Mouse (Mus musculus) heart, embryonic 12.5 days (tissue): ENCODE measurements around the gene Acpp. TPM values are rescaled to one million over a fixed set of nuclear protein-coding genes. Genes with fewer than 3 reads are reported as not detected.

Source experiments
- ATAC-seq: fragments of 200-750 bp; cut with Nextera tagmentation; 2 replicates; pipeline ENCODE4 v1.8.0; 2017; ENCODE audit warnings: moderate TSS enrichment, moderate library complexity; ENCODE audit not compliant: insufficient number of reproducible peaks, low FRiP score
- H3K27ac ChIP-seq: fragments of 300-500 bp; sonication (generic); 2 replicates; pipeline ENCODE4 v1.5.1; 2016; ENCODE audit warnings: mild to moderate bottlenecking, moderate library complexity; ENCODE audit not compliant: poor library complexity, severe bottlenecking
- H3K27me3 ChIP-seq: fragments of 300-500 bp; sonication (generic); replicated peaks from 2 replicates; pipeline ENCODE4 v1.6.1; 2016; ENCODE audit warnings: mild to moderate bottlenecking, moderate library complexity
- H3K36me3 ChIP-seq: fragments of 300-500 bp; sonication (generic); 2 replicates; pipeline ENCODE4 v1.6.1; 2016; ENCODE audit warnings: mild to moderate bottlenecking, moderate library complexity
- H3K4me1 ChIP-seq: fragments of 300-500 bp; sonication (generic); replicated peaks from 2 replicates; pipeline ENCODE4 v1.6.1; 2016; ENCODE audit warnings: mild to moderate bottlenecking
- H3K4me2 ChIP-seq: fragments of 300-500 bp; sonication (generic); 2 replicates; pipeline ENCODE4 v1.6.1; 2016; ENCODE audit warnings: mild to moderate bottlenecking, moderate library complexity
- H3K4me3 ChIP-seq: fragments of 300-500 bp; sonication (generic); 2 replicates; pipeline ENCODE4 v1.5.1; 2016; ENCODE audit warnings: mild to moderate bottlenecking
- H3K9ac ChIP-seq: fragments of 300-500 bp; sonication (generic); 2 replicates; pipeline ENCODE4 v1.6.1; 2016; ENCODE audit warnings: mild to moderate bottlenecking, moderate library complexity
- H3K9me3 ChIP-seq: fragments of 300-500 bp; sonication (generic); replicated peaks from 2 replicates; pipeline ENCODE4 v1.6.1; 2016; ENCODE audit warnings: mild to moderate bottlenecking, moderate library complexity
- WGBS: fragments of 180-500 bp; shearing (Covaris S2); methylation state at CpG from one replicate; pipeline ENCODE4 v1.1.7; 2016; 5-methylcytosine and 5-hydroxymethylcytosine counted together
- polyA plus RNA-seq: library from polyadenylated mRNA; unstranded; fragments of >200 nt; fragmentation: Nextera tagmentation; extraction: Ambion mirVana; gene quantifications from 2 replicates; pipeline ENCODE4 v1.2.1, GENCODE M21; 2016

Gene Acpp
- polyA plus RNA-seq, 1 experiment from 2014 or later: not detected

- no peak for ATAC-seq
- Histone ChIP-seq H3K9ac (no peak overlapping the region), H3K36me3 (no peaks in the 10 kb centered on the region)
Measured at GRCm38 (mm10) chr9:104344136-104344535, 6.6 kb upstream of the Acpp start.

GRCm38 (mm10) chr9:104339483-104339882, 1.9 kb upstream of the Acpp start:
- no peak overlapping the region for H3K4me2 ChIP-seq
- H3K36me3 ChIP-seq: no peaks in the 10 kb centered on the region
- H3K9me3 ChIP-seq: no peaks in the 10 kb centered on the region
- H3K4me1 ChIP-seq: peaks cover 8% of the 10 kb centered on the region; the same call in 1 of the 2 replicates
- no peaks in the 10 kb centered on the region for H3K27me3 ChIP-seq
- WGBS: 84% methylated on average over 5 of the region's 5 CpGs
- no peak overlapping the region for H3K9ac ChIP-seq
- H3K27ac ChIP-seq: no peak overlapping the region
- ATAC-seq: no peak
- no peak overlapping the region for H3K4me3 ChIP-seq

More at GRCm38 (mm10) chr9:104344136-104344535, 6.6 kb upstream of the Acpp start:
- no peak overlapping the region for H3K27ac ChIP-seq
- H3K27me3 ChIP-seq: no peaks in the 10 kb centered on the region
- no peaks in the 10 kb centered on the region for H3K4me1 ChIP-seq
- no peaks in the 10 kb centered on the region for H3K9me3 ChIP-seq
- H3K4me3 ChIP-seq: no peak overlapping the region
- 80% methylated on average over 5 of the region's 5 CpGs for WGBS
- no peak overlapping the region for H3K4me2 ChIP-seq

GRCm38 (mm10) chr9:104338489-104339427, 1.2 kb upstream of the Acpp start:
- H3K4me2 ChIP-seq: no peak overlapping the region
- no peak overlapping the region for H3K9ac ChIP-seq
- H3K27ac ChIP-seq: no peak overlapping the region
- no peaks in the 10 kb centered on the region for H3K36me3 ChIP-seq
- no peaks in the 10 kb centered on the region for H3K27me3 ChIP-seq
- H3K4me1 ChIP-seq: peaks cover 8% of the 10 kb centered on the region; the same call in 1 of the 2 replicates
- no peak overlapping the region for H3K4me3 ChIP-seq
- WGBS: 85% methylated on average over 18 of the region's 18 CpGs
- no peak for ATAC-seq
- no peaks in the 10 kb centered on the region for H3K9me3 ChIP-seq

- Histone ChIP-seq H3K4me1 (no peaks in the 10 kb centered on the region), H3K9me3 (no peaks in the 10 kb centered on the region), H3K9ac (no peak overlapping the region), H3K4me3 (no peak overlapping the region), H3K4me2 (no peak overlapping the region), H3K27ac (no peak overlapping the region), H3K36me3 (no peaks in the 10 kb centered on the region), H3K27me3 (no peaks in the 10 kb centered on the region)
- ATAC-seq: no peak
- WGBS: 81% methylated on average over 5 of the region's 5 CpGs
Measured at GRCm38 (mm10) chr9:104331301-104331700, 6.2 kb downstream of the Acpp start.

- 67% methylated on average over 4 of the region's 4 CpGs for WGBS
- Histone ChIP-seq H3K27ac (no peak overlapping the region), H3K9ac (no peak overlapping the region), H3K4me3 (no peak overlapping the region), H3K27me3 (no peaks in the 10 kb centered on the region), H3K9me3 (no peaks in the 10 kb centered on the region), H3K4me1 (no peaks in the 10 kb centered on the region), H3K36me3 (no peaks in the 10 kb centered on the region), H3K4me2 (no peak overlapping the region)
- ATAC-seq: no peak
Measured at GRCm38 (mm10) chr9:104328655-104329054, 8.9 kb downstream of the Acpp start.

- 67% methylated on average over 7 of the region's 7 CpGs for WGBS
- no peak overlapping the region for H3K27ac ChIP-seq
- no peaks in the 10 kb centered on the region for H3K9me3 ChIP-seq
- H3K9ac ChIP-seq: no peak overlapping the region
- H3K4me3 ChIP-seq: no peak overlapping the region
- ATAC-seq: no peak
- no peaks in the 10 kb centered on the region for H3K4me1 ChIP-seq
- no peak overlapping the region for H3K4me2 ChIP-seq
- no peaks in the 10 kb centered on the region for H3K36me3 ChIP-seq
- H3K27me3 ChIP-seq: no peaks in the 10 kb centered on the region
Measured at GRCm38 (mm10) chr9:104321519-104321918, 16.0 kb downstream of the Acpp start.

GRCm38 (mm10) chr9:104316351-104316750, 21.2 kb downstream of the Acpp start:
- Histone ChIP-seq H3K4me3 (no peak overlapping the region), H3K9me3 (no peaks in the 10 kb centered on the region), H3K9ac (no peak overlapping the region), H3K27me3 (no peaks in the 10 kb centered on the region; the same call in 1 of the 2 replicates), H3K36me3 (no peaks in the 10 kb centered on the region), H3K27ac (no peak overlapping the region), H3K4me2 (no peak overlapping the region), H3K4me1 (no peaks in the 10 kb centered on the region)
- 84% methylated on average over 11 of the region's 11 CpGs for WGBS
- ATAC-seq: no peak

- H3K9me3 ChIP-seq: no peaks in the 10 kb centered on the region
- ATAC-seq: no peak
- no peak overlapping the region for H3K4me2 ChIP-seq
- no peak overlapping the region for H3K27ac ChIP-seq
- 8% methylated on average over 10 of the region's 10 CpGs for WGBS
- no peaks in the 10 kb centered on the region; the same call in 1 of the 2 replicates for H3K27me3 ChIP-seq
- H3K4me1 ChIP-seq: no peaks in the 10 kb centered on the region
- H3K4me3 ChIP-seq: no peak overlapping the region
- no peak overlapping the region for H3K9ac ChIP-seq
- H3K36me3 ChIP-seq: no peaks in the 10 kb centered on the region
Measured at GRCm38 (mm10) chr9:104315499-104315898, 22.0 kb downstream of the Acpp start.

GRCm38 (mm10) chr9:104306734-104307133, 30.8 kb downstream of the Acpp start:
- H3K27ac ChIP-seq: no peak overlapping the region
- H3K4me1 ChIP-seq: 0 out of 2 replicates have a peak, but pooled peaks cover 3% of the 10 kb centered on the region
- no peaks in the 10 kb centered on the region; the same call in 1 of the 2 replicates for H3K9me3 ChIP-seq
- ATAC-seq: no peak
- H3K27me3 ChIP-seq: peaks cover 3% of the 10 kb centered on the region; the same call in 1 of the 2 replicates
- H3K4me3 ChIP-seq: no peak overlapping the region
- no peaks in the 10 kb centered on the region for H3K36me3 ChIP-seq
- H3K9ac ChIP-seq: no peak overlapping the region
- WGBS: 9% methylated on average over 6 of the region's 6 CpGs
- no peak overlapping the region for H3K4me2 ChIP-seq

- no peak for ATAC-seq
- H3K4me1 ChIP-seq: 0 out of 2 replicates have a peak, but pooled peaks cover 3% of the 10 kb centered on the region
- H3K9ac ChIP-seq: no peak overlapping the region
- no peaks in the 10 kb centered on the region for H3K36me3 ChIP-seq
- no peak overlapping the region for H3K27ac ChIP-seq
- 84% methylated on average over 6 of the region's 6 CpGs for WGBS
- no peak overlapping the region for H3K4me3 ChIP-seq
- H3K27me3 ChIP-seq: peaks cover 3% of the 10 kb centered on the region; the same call in 1 of the 2 replicates
- no peaks in the 10 kb centered on the region; the same call in 1 of the 2 replicates for H3K9me3 ChIP-seq
- no peak overlapping the region for H3K4me2 ChIP-seq
Measured at GRCm38 (mm10) chr9:104305333-104306111, 32.0 kb downstream of the Acpp start.

GRCm38 (mm10) chr9:104304800-104305199, 32.7 kb downstream of the Acpp start:
- Histone ChIP-seq H3K27me3 (peaks cover 3% of the 10 kb centered on the region; the same call in 1 of the 2 replicates), H3K36me3 (no peaks in the 10 kb centered on the region), H3K27ac (no peak overlapping the region), H3K4me3 (no peak overlapping the region), H3K4me2 (no peak overlapping the region), H3K9ac (no peak overlapping the region), H3K4me1 (0 out of 2 replicates have a peak, but pooled peaks cover 3% of the 10 kb centered on the region), H3K9me3 (no peaks in the 10 kb centered on the region; the same call in 1 of the 2 replicates)
- no peak for ATAC-seq
- 73% methylated on average over 10 of the region's 10 CpGs for WGBS
